Mouse (Mus musculus) c-Kit-positive CD71-negative TER-119-negative erythroid progenitor cells, embryonic 14.5 days (primary cell): ENCODE measurements at regions not wholly inside any gene's neighbourhood (a gene's known extent, or its start where the extent isn't known, plus 50 kb on each side); places are given as distances from the start of the nearest gene placed in this dataset.

Experiments used
- DNase-seq: peaks from one replicate; pipeline ENCODE4 v3.0.0-alpha.2; 2013; ENCODE audit warnings: low read depth

DNA sequence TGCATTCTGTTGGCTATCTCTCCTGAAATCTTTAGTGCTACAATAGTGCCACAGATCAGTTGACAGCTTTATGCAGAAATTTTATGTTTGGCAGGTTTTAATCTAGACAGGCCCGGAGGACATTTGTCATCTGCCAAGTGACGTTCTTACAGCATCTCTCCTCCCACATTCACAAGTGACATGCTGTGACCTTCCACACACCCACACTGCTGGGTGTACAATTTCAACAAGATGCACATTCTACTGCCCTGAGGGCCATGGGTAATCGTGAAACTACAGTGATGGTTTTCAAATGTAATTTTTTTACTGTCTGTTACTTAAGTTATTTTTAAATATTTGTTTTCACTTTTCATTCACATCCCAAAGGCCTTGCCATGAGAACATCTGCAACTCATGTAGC lies 639.2 kb upstream of the Gm11114 start:
- DNase-seq: no peak

- DNase-seq: no peak
Measured at GRCm38 (mm10) chr9:84678416-84678815, 634.2 kb upstream of the Gm11114 start.

DNA sequence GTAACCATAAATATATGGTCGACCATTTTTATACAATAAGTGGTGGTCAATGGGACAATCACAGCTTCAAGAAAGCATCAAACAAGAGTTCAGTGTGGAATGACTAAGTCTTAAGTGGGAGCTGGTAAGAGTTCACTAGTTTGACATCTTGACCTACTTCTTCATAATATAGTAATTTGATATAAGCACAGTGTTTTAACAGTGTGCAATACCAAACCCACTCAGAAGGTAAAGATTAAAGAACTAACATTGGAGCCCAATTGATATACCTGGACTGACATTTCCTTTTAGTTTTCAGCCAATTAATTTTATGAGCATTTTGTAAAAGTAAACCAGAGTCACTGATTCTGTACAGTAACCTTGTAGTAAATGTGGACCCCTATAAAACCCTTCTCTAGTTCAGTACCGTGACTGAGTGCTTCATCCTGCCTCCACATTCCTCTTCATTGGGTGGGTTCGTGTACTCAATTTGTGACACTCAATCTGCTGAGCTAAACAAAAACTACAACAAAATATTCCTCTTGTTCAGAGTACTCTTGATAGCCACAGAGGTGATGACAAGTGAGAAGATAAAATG lies 593.9 kb upstream of the Gm11114 start:
- DNase-seq: no peak

- no peak for DNase-seq
Measured at GRCm38 (mm10) chr9:84719396-84719795, 593.2 kb upstream of the Gm11114 start.

- DNase-seq: no peak
Measured at GRCm38 (mm10) chr9:84720454-84720853, 592.1 kb upstream of the Gm11114 start.

DNA sequence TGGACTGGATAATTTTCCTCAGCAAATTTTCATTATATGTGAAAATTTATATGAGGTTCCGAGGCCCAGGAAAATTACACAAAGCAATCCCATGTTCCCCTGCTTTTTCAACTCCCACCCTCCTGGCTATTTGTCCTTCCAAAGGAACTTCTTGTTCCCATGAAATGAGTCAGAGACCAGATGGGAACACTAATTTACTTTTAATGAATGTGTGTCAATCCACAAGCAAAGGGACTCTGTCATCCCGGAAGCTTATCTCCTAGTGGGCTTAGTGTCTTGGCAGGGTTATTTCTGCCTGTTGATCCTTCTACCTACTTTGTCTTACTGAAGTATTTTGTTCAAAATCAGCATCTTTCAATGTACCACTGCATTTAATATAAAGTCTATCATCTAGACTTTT lies 573.3 kb upstream of the Gm11114 start:
- DNase-seq: no peak

- DNase-seq: no peak
Measured at GRCm38 (mm10) chr9:84740336-84740735, 572.2 kb upstream of the Gm11114 start.

- DNase-seq: no peak
Measured at GRCm38 (mm10) chr9:84754332-84754731, 558.2 kb upstream of the Gm11114 start.

DNA sequence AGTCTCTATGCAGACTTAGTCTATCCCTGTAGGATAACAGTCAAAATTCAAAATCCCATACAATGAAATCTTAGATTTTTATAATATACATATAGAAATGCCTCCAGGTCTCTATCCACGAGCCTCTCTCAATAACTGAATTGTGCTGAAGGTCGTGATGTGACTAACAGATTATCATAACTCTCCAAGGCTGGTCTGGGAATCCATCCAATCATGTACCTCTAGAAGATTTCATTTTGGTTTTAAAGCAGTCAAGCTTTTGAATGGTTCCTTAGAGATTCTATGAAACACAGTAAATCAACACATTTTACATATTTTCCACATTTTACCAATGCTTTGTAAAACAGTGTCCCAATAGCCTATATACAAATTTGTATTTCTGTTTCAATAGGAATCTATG lies 557.7 kb upstream of the Gm11114 start:
- no peak for DNase-seq

- DNase-seq: no peak
Measured at GRCm38 (mm10) chr9:84774348-84774747, 538.2 kb upstream of the Gm11114 start.

DNA sequence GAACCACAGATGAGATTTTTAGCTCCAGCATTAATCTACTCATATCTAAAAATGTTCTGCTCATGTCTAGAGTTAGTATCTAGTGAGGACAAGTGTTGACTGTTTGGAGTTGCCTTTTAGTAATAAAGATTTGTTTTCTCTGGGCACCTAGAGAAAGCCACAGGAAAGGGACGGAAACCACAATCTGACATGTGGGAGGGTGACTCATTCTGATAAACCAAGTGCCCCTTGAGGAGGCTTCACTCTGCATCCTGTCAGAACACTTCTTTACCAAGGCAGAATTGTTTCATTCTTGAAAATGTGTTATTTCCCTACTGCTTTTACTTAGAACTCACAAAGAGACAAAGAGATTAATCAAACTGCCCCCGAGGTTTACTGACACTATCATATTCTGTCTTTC lies 537.4 kb upstream of the Gm11114 start:
- peak; percentile 38 for DNase-seq

DNA sequence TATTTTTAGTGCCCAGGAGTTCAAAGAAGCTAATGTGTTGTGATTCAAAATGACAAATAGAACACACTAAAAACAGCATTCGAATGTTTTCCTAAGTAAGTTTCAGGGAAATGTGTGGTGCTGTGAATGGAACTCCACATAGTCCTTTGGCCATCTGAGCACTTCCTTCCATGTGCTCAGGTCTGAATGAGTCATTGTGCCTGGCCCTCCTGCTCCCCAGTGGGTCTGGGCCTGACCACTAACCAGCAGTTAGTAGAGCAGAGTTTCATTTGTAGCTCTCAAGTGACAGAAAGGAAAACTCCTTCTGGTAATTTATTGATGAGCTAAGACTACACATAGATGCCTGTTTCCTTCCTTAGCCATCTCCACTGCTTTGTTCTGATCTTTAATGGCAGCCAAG lies 533.4 kb upstream of the Gm11114 start:
- no peak for DNase-seq

GRCm38 (mm10) chr9:84825768-84826167 lies 486.8 kb upstream of the Gm11114 start:
- no peak for DNase-seq

GRCm38 (mm10) chr9:84828934-84829333 lies 483.6 kb upstream of the Gm11114 start:
- DNase-seq: no peak

DNA sequence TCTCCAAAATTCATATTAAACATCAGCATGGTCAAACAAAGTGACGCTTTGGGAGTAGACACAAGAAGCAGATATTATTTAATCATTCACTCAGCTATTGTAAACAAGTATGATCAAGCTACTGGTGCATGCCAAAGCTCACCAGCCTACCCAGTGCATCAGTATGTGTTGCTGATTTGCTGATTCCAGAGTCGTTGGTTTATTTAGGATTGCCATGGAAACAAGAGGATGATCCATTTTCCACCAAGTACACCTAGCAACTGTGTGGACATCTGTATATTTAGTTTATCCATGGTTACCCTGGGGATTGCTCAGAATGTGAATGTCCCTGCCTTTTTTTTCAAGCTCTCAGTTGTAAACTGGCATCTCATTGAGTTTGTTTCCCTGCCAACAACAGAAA lies 481.9 kb upstream of the Gm11114 start:
- no peak for DNase-seq

GRCm38 (mm10) chr9:84837498-84837897 lies 475.1 kb upstream of the Gm11114 start:
- DNase-seq: no peak

DNA sequence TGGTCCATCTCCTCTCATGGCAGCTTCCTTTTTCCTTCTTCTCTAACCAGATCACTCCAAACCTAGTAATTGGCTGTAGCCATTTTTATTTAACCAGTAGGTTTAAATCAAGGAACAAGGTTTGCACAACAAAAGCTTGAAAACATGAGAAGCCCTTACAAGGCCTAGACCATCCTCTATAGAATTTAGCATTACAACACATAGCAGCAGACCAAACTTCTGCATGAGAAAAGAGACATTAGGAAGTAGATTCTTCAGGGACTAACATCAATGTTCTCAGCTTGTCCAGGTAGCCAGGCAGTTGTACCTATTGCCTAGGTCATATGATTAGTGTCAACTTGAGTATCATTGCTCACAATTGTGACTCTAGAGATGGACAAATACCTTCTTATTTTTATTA lies 468.6 kb upstream of the Gm11114 start:
- no peak for DNase-seq

GRCm38 (mm10) chr9:84861600-84861999 lies 451.0 kb upstream of the Gm11114 start:
- no peak for DNase-seq

GRCm38 (mm10) chr9:84863431-84863830 lies 449.1 kb upstream of the Gm11114 start:
- DNase-seq: no peak

DNA sequence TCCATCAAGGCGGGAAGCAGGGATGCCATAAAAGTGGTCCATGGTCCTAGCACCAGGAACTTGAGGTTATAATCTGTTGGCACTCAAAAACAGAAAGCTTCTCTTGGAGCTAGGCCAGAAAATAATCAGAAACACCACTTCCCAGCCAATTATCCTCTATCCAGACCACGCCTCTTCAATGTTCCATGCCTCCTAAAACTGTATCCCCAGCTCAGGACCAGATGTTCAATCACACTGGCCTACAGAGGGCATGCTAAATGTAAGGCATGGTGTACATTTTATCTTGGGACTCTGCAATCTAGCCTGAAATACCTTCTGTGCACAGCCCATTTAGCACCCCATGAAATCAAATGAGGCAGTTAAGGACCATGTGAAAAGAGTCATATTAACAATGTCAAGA lies 418.4 kb upstream of the Gm11114 start:
- no peak for DNase-seq

- DNase-seq: no peak
Measured at GRCm38 (mm10) chr9:84896073-84896472, 416.5 kb upstream of the Gm11114 start.

DNA sequence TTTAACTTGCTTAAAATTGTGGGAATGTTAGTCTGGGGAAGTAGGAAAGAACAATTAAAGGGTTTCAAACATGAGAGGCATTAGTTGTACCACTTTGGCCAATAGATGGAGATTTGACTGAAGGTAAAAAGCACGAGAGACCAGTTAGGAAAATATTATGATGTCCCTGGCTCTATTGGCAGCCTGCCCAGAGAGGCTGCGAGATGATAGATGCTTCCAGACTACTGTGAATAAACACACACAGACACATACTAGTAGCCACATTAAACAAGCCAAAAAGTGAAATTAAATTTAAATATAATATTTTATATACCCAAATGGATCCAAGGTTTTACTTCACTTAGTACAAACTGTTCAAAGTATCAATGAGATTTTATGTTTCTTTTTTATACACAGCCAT lies 411.9 kb upstream of the Gm11114 start:
- DNase-seq: no peak

DNA sequence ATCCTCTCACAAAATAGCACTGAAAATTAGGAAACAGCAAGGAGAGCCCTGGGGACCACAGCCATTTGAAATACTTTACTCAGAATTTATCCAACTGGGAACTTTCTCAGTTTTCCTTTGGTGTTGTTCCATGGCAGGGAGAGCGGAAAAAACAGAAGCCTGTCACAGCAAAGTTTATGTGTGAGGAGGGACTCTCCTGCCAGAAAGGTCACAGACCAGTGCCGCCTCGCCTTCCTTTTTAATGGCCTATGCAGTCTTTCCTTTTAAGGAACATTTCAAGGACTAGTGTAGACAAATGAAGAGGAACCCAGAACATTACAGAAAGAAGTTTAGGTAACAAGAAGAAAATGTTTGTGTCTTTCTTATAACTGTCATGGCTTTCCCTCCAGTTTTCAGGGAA lies 406.3 kb upstream of the Gm11114 start:
- DNase-seq: no peak

DNA sequence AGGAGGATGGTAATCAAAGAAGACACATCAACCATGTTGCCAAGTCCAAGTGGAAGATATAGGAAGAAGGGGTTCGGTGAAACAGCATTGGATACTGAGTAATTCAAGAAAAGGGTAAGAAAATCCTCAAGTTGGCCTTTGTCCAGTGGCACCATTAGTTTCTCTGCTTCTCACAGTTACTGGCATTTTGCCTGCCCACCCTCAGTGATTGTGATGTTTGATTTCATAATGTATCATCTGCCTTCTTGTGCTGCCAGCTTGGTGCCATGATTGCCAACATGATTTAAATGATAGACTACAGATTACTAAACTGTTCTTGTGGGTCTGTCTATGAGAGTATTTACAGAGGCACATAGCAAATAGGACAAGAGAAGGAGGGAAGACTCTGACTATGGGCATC lies 399.3 kb upstream of the Gm11114 start:
- DNase-seq: no peak

- no peak for DNase-seq
Measured at GRCm38 (mm10) chr9:84922306-84922705, 390.3 kb upstream of the Gm11114 start.
